Mouse (Mus musculus): Measurements from ENCODE around the gene 4933411K16Rik. TPM values are rescaled to one million over a fixed set of nuclear protein-coding genes. Genes with fewer than 3 reads are reported as not detected.
"Not testable (repeated sequence)": the region's sequence is repeated elsewhere in the genome, so short reads cannot be mapped to it uniquely, and the experiment has no call there.

The 4933411K16Rik gene
- polyA plus RNA-seq, 1 experiment = 0.41 TPM

GRCm38 (mm10) chr19:42071886-42072608 lies 20.0 kb downstream of the 4933411K16Rik start:
- TF ChIP-seq CTCF (IDR thresholded peaks at IDR 0.05; ENCODE audit: borderline replicate concordance, insufficient read depth, low read depth, low read length) = no peak
- no peak for TF ChIP-seq POLR2A (IDR thresholded peaks at IDR 0.05; ENCODE audit: borderline replicate concordance, insufficient read depth, low read length)
- no peak for DNase-seq
- Histone ChIP-seq H3K4me3 (replicated peaks; ENCODE audit: insufficient read depth, low read depth, low read length) (no peak overlapping the region), H3K4me1 (ENCODE audit: control insufficient read depth, insufficient read depth, low read length) (peaks cover 3% of the 10 kb centered on the region; the same call in 1 of the 2 replicates), H3K27me3 (ENCODE audit: control insufficient read depth, insufficient read depth, low read length) (no peaks in the 10 kb centered on the region), H3K27ac (ENCODE audit: insufficient read depth, low read length) (no peak overlapping the region)
- 85% methylated on average over 15 of the region's 15 CpGs for WGBS

- DNase-seq = no peak
- 72% methylated on average over 7 of the region's 7 CpGs for WGBS
These were observed 20.8 kb downstream of the 4933411K16Rik start for GRCm38 (mm10) chr19:42072802-42073201.

GRCm38 (mm10) chr19:42075051-42075450 lies 23.0 kb downstream of the 4933411K16Rik start:
- no peaks in the 10 kb centered on the region for H3K27me3 ChIP-seq (ENCODE audit: control insufficient read depth, insufficient read depth, low read length)
- TF ChIP-seq POLR2A (IDR thresholded peaks at IDR 0.05; ENCODE audit: borderline replicate concordance, insufficient read depth, low read length) = no peak
- no peak for TF ChIP-seq CTCF (IDR thresholded peaks at IDR 0.05; ENCODE audit: borderline replicate concordance, insufficient read depth, low read depth, low read length)
- 67% methylated on average over 2 of the region's 2 CpGs for WGBS

More at GRCm38 (mm10) chr19:42072802-42073201, 20.8 kb downstream of the 4933411K16Rik start:
- H3K4me1 ChIP-seq (ENCODE audit: control insufficient read depth, insufficient read depth, low read length) = peaks cover 3% of the 10 kb centered on the region; the same call in 1 of the 2 replicates
- no peaks in the 10 kb centered on the region for H3K27me3 ChIP-seq (ENCODE audit: control insufficient read depth, insufficient read depth, low read length)
- H3K27ac ChIP-seq (ENCODE audit: insufficient read depth, low read length) = no peak overlapping the region
- H3K4me3 ChIP-seq (replicated peaks; ENCODE audit: insufficient read depth, low read depth, low read length) = no peak overlapping the region
- TF ChIP-seq POLR2A (IDR thresholded peaks at IDR 0.05; ENCODE audit: borderline replicate concordance, insufficient read depth, low read length) (no peak), CTCF (IDR thresholded peaks at IDR 0.05; ENCODE audit: borderline replicate concordance, insufficient read depth, low read depth, low read length) (peak; percentile 28; the same call in 1 of the 2 replicates)

GRCm38 (mm10) chr19:42075992-42076391 lies 23.9 kb downstream of the 4933411K16Rik start:
- no peak overlapping the region for H3K4me3 ChIP-seq (replicated peaks; ENCODE audit: insufficient read depth, low read depth, low read length)
- DNase-seq = no peak
- WGBS = 73% methylated on average over 16 of the region's 16 CpGs
- TF ChIP-seq CTCF (IDR thresholded peaks at IDR 0.05; ENCODE audit: borderline replicate concordance, insufficient read depth, low read depth, low read length) (no peak), POLR2A (IDR thresholded peaks at IDR 0.05; ENCODE audit: borderline replicate concordance, insufficient read depth, low read length) (no peak)
- H3K4me1 ChIP-seq (ENCODE audit: control insufficient read depth, insufficient read depth, low read length) = no peaks in the 10 kb centered on the region
- H3K27me3 ChIP-seq (ENCODE audit: control insufficient read depth, insufficient read depth, low read length) = no peaks in the 10 kb centered on the region
- no peak overlapping the region for H3K27ac ChIP-seq (ENCODE audit: insufficient read depth, low read length)

More at GRCm38 (mm10) chr19:42075051-42075450, 23.0 kb downstream of the 4933411K16Rik start:
- no peak overlapping the region for H3K4me3 ChIP-seq (replicated peaks; ENCODE audit: insufficient read depth, low read depth, low read length)
- H3K27ac ChIP-seq (ENCODE audit: insufficient read depth, low read length) = no peak overlapping the region
- no peaks in the 10 kb centered on the region for H3K4me1 ChIP-seq (ENCODE audit: control insufficient read depth, insufficient read depth, low read length)
- no peak for DNase-seq

- 92% methylated on average over 8 of the region's 8 CpGs for WGBS
- no peak for DNase-seq
- H3K4me3 ChIP-seq (replicated peaks; ENCODE audit: insufficient read depth, low read depth, low read length) = no peak overlapping the region
- no peaks in the 10 kb centered on the region for H3K4me1 ChIP-seq (ENCODE audit: control insufficient read depth, insufficient read depth, low read length)
- no peak overlapping the region for H3K27ac ChIP-seq (ENCODE audit: insufficient read depth, low read length)
- TF ChIP-seq CTCF (IDR thresholded peaks at IDR 0.05; ENCODE audit: borderline replicate concordance, insufficient read depth, low read depth, low read length) (no peak), POLR2A (IDR thresholded peaks at IDR 0.05; ENCODE audit: borderline replicate concordance, insufficient read depth, low read length) (no peak)
- H3K27me3 ChIP-seq (ENCODE audit: control insufficient read depth, insufficient read depth, low read length) = no peaks in the 10 kb centered on the region
These were observed 26.5 kb downstream of the 4933411K16Rik start for GRCm38 (mm10) chr19:42078566-42078965.

DNA sequence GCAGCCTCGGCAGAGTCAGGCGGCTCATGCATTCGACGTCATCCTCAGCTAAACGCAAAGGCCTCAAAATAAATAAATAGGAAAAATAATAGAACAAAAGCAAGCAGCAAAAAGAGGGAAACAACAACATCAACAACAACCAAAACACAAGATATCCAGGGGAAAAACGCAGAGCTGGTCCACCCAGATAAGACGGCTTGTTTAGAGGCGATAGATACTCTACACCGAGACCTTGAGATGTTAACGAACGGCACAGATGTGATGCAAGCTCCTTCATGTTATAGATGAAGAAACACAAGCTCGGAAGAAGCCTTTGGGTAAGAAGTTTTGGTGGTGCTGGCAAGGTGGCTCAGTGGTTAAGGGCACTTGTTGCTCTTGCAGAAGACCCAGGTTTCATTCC lies 27.0 kb downstream of the 4933411K16Rik start:
- H3K27ac ChIP-seq (ENCODE audit: insufficient read depth, low read length) = no peak overlapping the region
- TF ChIP-seq CTCF (IDR thresholded peaks at IDR 0.05; ENCODE audit: borderline replicate concordance, insufficient read depth, low read depth, low read length) = no peak
- H3K4me1 ChIP-seq (ENCODE audit: control insufficient read depth, insufficient read depth, low read length) = no peaks in the 10 kb centered on the region
- H3K27me3 ChIP-seq (ENCODE audit: control insufficient read depth, insufficient read depth, low read length) = no peaks in the 10 kb centered on the region
- 95% methylated on average over 12 of the region's 12 CpGs for WGBS
- no peak overlapping the region for H3K4me3 ChIP-seq (replicated peaks; ENCODE audit: insufficient read depth, low read depth, low read length)
- DNase-seq = no peak

DNA sequence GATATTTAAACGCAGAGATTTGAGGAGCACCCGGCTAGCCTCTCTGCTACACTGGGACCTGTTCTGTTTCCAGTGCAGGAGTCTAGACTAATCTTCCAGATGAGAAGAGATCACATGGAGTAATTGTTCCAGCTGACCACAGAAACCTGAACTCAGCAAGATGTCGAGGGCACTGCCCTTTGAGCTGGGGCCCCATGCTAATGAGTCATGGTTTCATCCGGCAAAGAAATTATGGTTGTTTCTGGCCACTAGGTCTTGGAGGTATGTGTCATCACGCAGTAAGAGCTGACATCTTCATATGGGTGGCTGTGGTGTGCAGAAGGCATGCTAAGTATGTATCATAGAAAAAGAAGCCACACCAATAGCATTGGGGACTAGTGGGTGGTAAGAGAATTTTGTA lies 27.9 kb downstream of the 4933411K16Rik start:
- 74% methylated on average over 5 of the region's 5 CpGs for WGBS
- Histone ChIP-seq H3K27ac (ENCODE audit: insufficient read depth, low read length) (no peak overlapping the region), H3K4me3 (replicated peaks; ENCODE audit: insufficient read depth, low read depth, low read length) (no peak overlapping the region), H3K27me3 (ENCODE audit: control insufficient read depth, insufficient read depth, low read length) (no peaks in the 10 kb centered on the region), H3K4me1 (ENCODE audit: control insufficient read depth, insufficient read depth, low read length) (no peaks in the 10 kb centered on the region)
- TF ChIP-seq POLR2A (IDR thresholded peaks at IDR 0.05; ENCODE audit: borderline replicate concordance, insufficient read depth, low read length) = no peak
- TF ChIP-seq CTCF (IDR thresholded peaks at IDR 0.05; ENCODE audit: borderline replicate concordance, insufficient read depth, low read depth, low read length) = no peak
- DNase-seq = no peak

DNA sequence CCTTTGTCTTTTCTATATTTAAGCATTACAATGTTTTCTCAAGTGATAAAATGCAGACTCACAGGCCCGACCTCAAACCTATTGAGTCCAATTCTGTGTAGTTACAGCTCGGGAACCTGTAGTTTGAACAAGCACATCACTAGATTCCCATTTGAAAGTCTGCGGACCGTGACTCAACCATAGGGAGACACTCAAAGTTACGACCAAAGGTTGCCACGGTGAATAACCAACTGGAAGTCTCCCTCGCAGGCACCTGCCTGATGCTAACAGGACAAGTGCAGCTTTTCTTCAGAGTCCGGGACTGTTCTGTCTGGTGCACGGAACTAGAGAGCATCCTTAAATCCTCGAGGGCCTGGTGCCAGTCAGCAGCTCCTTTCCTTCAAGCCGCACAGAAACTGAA lies 28.4 kb downstream of the 4933411K16Rik start:
- WGBS = 63% methylated on average over 11 of the region's 11 CpGs
- TF ChIP-seq CTCF (IDR thresholded peaks at IDR 0.05; ENCODE audit: borderline replicate concordance, insufficient read depth, low read depth, low read length) = no peak
- TF ChIP-seq POLR2A (IDR thresholded peaks at IDR 0.05; ENCODE audit: borderline replicate concordance, insufficient read depth, low read length) = no peak
- DNase-seq = no peak

GRCm38 (mm10) chr19:42081613-42082012 lies 29.6 kb downstream of the 4933411K16Rik start:
- DNase-seq; H3K4me3 ChIP-seq (replicated peaks; ENCODE audit: insufficient read depth, low read depth, low read length); H3K27me3 ChIP-seq (ENCODE audit: control insufficient read depth, insufficient read depth, low read length); H3K27ac ChIP-seq (ENCODE audit: insufficient read depth, low read length); H3K4me1 ChIP-seq (ENCODE audit: control insufficient read depth, insufficient read depth, low read length): not testable (repeated sequence)
- 94% methylated on average over 5 of the region's 5 CpGs for WGBS

More for the DNA sequence above, 28.4 kb downstream of the 4933411K16Rik start:
- Histone ChIP-seq H3K27me3 (ENCODE audit: control insufficient read depth, insufficient read depth, low read length) (no peaks in the 10 kb centered on the region), H3K4me3 (replicated peaks; ENCODE audit: insufficient read depth, low read depth, low read length) (no peak overlapping the region), H3K27ac (ENCODE audit: insufficient read depth, low read length) (no peak overlapping the region), H3K4me1 (ENCODE audit: control insufficient read depth, insufficient read depth, low read length) (no peaks in the 10 kb centered on the region)
